Mouse (Mus musculus) ES-E14 (cell line): ENCODE data around the gene Gmeb1.

Experiments used
- CHD2 ChIP-seq: IDR thresholded peaks from 2 replicates; pipeline ENCODE4 v1.6.1; 2014; ENCODE audit warnings: mild to moderate bottlenecking, low read depth, low read length, inconsistent platforms
- MAFK ChIP-seq: IDR thresholded peaks from 2 replicates; pipeline ENCODE4 v1.6.1; 2014; ENCODE audit warnings: mild to moderate bottlenecking, low read depth, low read length, inconsistent platforms; ENCODE audit not compliant: insufficient read depth
- ZC3H11A ChIP-seq: IDR thresholded peaks from 2 replicates; pipeline ENCODE4 v1.6.1; 2012; ENCODE audit warnings: low read depth, mild to moderate bottlenecking, inconsistent platforms, low read length, borderline replicate concordance

GRCm38 (mm10) chr4:132291056-132291455 is 29.7 kb upstream of the Gmeb1 start:
- TF ChIP-seq MAFK (no peak), ZC3H11A (no peak), CHD2 (no peak)
